Mouse (Mus musculus): ENCODE data around the gene Kansl3. TPM values are rescaled to one million over a fixed set of nuclear protein-coding genes. Genes with fewer than 3 reads are reported as not detected.

Kansl3 gene
- polyA plus RNA-seq, 1 experiment = 23.6 TPM

- Histone ChIP-seq H3ac (ENCODE audit: control insufficient read depth, insufficient read length, low read depth) (peak overlapping the region; percentile 77), H3K36me3 (ENCODE audit: control insufficient read depth, insufficient read depth) (peaks cover 7% of the 10 kb centered on the region), H3K79me3 (ENCODE audit: low read depth) (peaks cover 33% of the 10 kb centered on the region), H3K4me3 (ENCODE audit: insufficient read depth, poor library complexity, severe bottlenecking) (peak overlapping the region; percentile 42), H3K79me2 (ENCODE audit: control insufficient read depth, insufficient read depth) (peaks cover 55% of the 10 kb centered on the region), H3K27me3 (ENCODE audit: control insufficient read depth, insufficient read depth, insufficient read length) (no peaks in the 10 kb centered on the region)
- no peak for TF ChIP-seq CEBPB (IDR thresholded peaks at IDR 0.05; ENCODE audit: low read depth)
- TF ChIP-seq MYOD1 (IDR thresholded peaks at IDR 0.05; ENCODE audit: control insufficient read depth, insufficient read length, low read depth) = peak; percentile 72
These were observed 60.5 kb downstream of the Kansl3 start for GRCm38 (mm10) chr1:36308451-36308901.

GRCm38 (mm10) chr1:36307495-36308280 lies 61.3 kb downstream of the Kansl3 start, which contains the start of gene Arid5a:
TSS of gene Arid5a (plus strand) at chr1:36307733.
- Histone ChIP-seq H3ac (ENCODE audit: control insufficient read depth, insufficient read length, low read depth) (peak within 1 kb of the TSS; percentile 77), H3K79me3 (ENCODE audit: low read depth) (peaks cover 28% of the 10 kb centered on the region), H3K79me2 (ENCODE audit: control insufficient read depth, insufficient read depth) (peaks cover 47% of the 10 kb centered on the region), H3K27me3 (ENCODE audit: control insufficient read depth, insufficient read depth, insufficient read length) (no peaks in the 10 kb centered on the region), H3K4me3 (ENCODE audit: insufficient read depth, poor library complexity, severe bottlenecking) (peak within 1 kb of the TSS; percentile 42), H3K36me3 (ENCODE audit: control insufficient read depth, insufficient read depth) (peaks cover 7% of the 10 kb centered on the region)
- no peak for TF ChIP-seq MYOG (IDR thresholded peaks at IDR 0.05; ENCODE audit: control insufficient read depth, extremely low read depth, insufficient read length)
- TF ChIP-seq CEBPB (IDR thresholded peaks at IDR 0.05; ENCODE audit: low read depth) = peak; percentile 48
- TF ChIP-seq USF1 (IDR thresholded peaks at IDR 0.05; ENCODE audit: low read depth) = no peak
- TF ChIP-seq FOSL1 (IDR thresholded peaks at IDR 0.05; ENCODE audit: insufficient read depth, low read length, poor library complexity, severe bottlenecking) = no peak
- TF ChIP-seq MAX (IDR thresholded peaks at IDR 0.05) = peak; percentile 60
- TF ChIP-seq MYOD1 (IDR thresholded peaks at IDR 0.05; ENCODE audit: control insufficient read depth, insufficient read length, low read depth) = peak; percentile 91
- no peak for TF ChIP-seq CTCF (IDR thresholded peaks at IDR 0.05; ENCODE audit: control insufficient read depth, insufficient read depth, insufficient read length)

GRCm38 (mm10) chr1:36307121-36307494 lies 61.9 kb downstream of the Kansl3 start:
- H3K36me3 ChIP-seq (ENCODE audit: control insufficient read depth, insufficient read depth) = peaks cover 5% of the 10 kb centered on the region
- no peak overlapping the region for H3ac ChIP-seq (ENCODE audit: control insufficient read depth, insufficient read length, low read depth)
- H3K27me3 ChIP-seq (ENCODE audit: control insufficient read depth, insufficient read depth, insufficient read length) = no peaks in the 10 kb centered on the region
- no peak overlapping the region for H3K4me3 ChIP-seq (ENCODE audit: insufficient read depth, poor library complexity, severe bottlenecking)
- H3K79me3 ChIP-seq (ENCODE audit: low read depth) = peaks cover 25% of the 10 kb centered on the region
- TF ChIP-seq MAX (IDR thresholded peaks at IDR 0.05) (no peak), USF1 (IDR thresholded peaks at IDR 0.05; ENCODE audit: low read depth) (no peak), MYOD1 (IDR thresholded peaks at IDR 0.05; ENCODE audit: control insufficient read depth, insufficient read length, low read depth) (no peak), FOSL1 (IDR thresholded peaks at IDR 0.05; ENCODE audit: insufficient read depth, low read length, poor library complexity, severe bottlenecking) (no peak), CTCF (IDR thresholded peaks at IDR 0.05; ENCODE audit: control insufficient read depth, insufficient read depth, insufficient read length) (no peak), MYOG (IDR thresholded peaks at IDR 0.05; ENCODE audit: control insufficient read depth, extremely low read depth, insufficient read length) (no peak), CEBPB (IDR thresholded peaks at IDR 0.05; ENCODE audit: low read depth) (no peak)
- H3K79me2 ChIP-seq (ENCODE audit: control insufficient read depth, insufficient read depth) = peaks cover 41% of the 10 kb centered on the region

GRCm38 (mm10) chr1:36306120-36306519 lies 62.9 kb downstream of the Kansl3 start:
- no peak for TF ChIP-seq USF1 (IDR thresholded peaks at IDR 0.05; ENCODE audit: low read depth)
- no peak for TF ChIP-seq CEBPB (IDR thresholded peaks at IDR 0.05; ENCODE audit: low read depth)
- TF ChIP-seq MYOD1 (IDR thresholded peaks at IDR 0.05; ENCODE audit: control insufficient read depth, insufficient read length, low read depth) = no peak
- TF ChIP-seq CTCF (IDR thresholded peaks at IDR 0.05; ENCODE audit: control insufficient read depth, insufficient read depth, insufficient read length) = no peak
- TF ChIP-seq FOSL1 (IDR thresholded peaks at IDR 0.05; ENCODE audit: insufficient read depth, low read length, poor library complexity, severe bottlenecking) = no peak
- TF ChIP-seq MYOG (IDR thresholded peaks at IDR 0.05; ENCODE audit: control insufficient read depth, extremely low read depth, insufficient read length) = no peak
- TF ChIP-seq MAX (IDR thresholded peaks at IDR 0.05) = no peak
- Histone ChIP-seq H3K4me3 (ENCODE audit: insufficient read depth, poor library complexity, severe bottlenecking) (no peak overlapping the region), H3ac (ENCODE audit: control insufficient read depth, insufficient read length, low read depth) (no peak overlapping the region), H3K36me3 (ENCODE audit: control insufficient read depth, insufficient read depth) (no peaks in the 10 kb centered on the region), H3K79me3 (ENCODE audit: low read depth) (peaks cover 19% of the 10 kb centered on the region), H3K79me2 (ENCODE audit: control insufficient read depth, insufficient read depth) (peaks cover 32% of the 10 kb centered on the region), H3K27me3 (ENCODE audit: control insufficient read depth, insufficient read depth, insufficient read length) (no peaks in the 10 kb centered on the region)

GRCm38 (mm10) chr1:36304764-36305163 lies 64.2 kb downstream of the Kansl3 start:
- H3K79me2 ChIP-seq (ENCODE audit: control insufficient read depth, insufficient read depth) = peaks cover 18% of the 10 kb centered on the region

More at GRCm38 (mm10) chr1:36304764-36305163, 64.2 kb downstream of the Kansl3 start:
- Histone ChIP-seq H3K27me3 (ENCODE audit: control insufficient read depth, insufficient read depth, insufficient read length) (no peaks in the 10 kb centered on the region), H3ac (ENCODE audit: control insufficient read depth, insufficient read length, low read depth) (no peak overlapping the region), H3K36me3 (ENCODE audit: control insufficient read depth, insufficient read depth) (no peaks in the 10 kb centered on the region), H3K79me3 (ENCODE audit: low read depth) (peaks cover 7% of the 10 kb centered on the region), H3K4me3 (ENCODE audit: insufficient read depth, poor library complexity, severe bottlenecking) (no peak overlapping the region)
- TF ChIP-seq MYOG (IDR thresholded peaks at IDR 0.05; ENCODE audit: control insufficient read depth, extremely low read depth, insufficient read length) (no peak), USF1 (IDR thresholded peaks at IDR 0.05; ENCODE audit: low read depth) (no peak), CEBPB (IDR thresholded peaks at IDR 0.05; ENCODE audit: low read depth) (no peak), MYOD1 (IDR thresholded peaks at IDR 0.05; ENCODE audit: control insufficient read depth, insufficient read length, low read depth) (no peak)

Measured in C2C12 (cell line).